Mouse (Mus musculus): ENCODE results near the gene Slc10a7.

DNA sequence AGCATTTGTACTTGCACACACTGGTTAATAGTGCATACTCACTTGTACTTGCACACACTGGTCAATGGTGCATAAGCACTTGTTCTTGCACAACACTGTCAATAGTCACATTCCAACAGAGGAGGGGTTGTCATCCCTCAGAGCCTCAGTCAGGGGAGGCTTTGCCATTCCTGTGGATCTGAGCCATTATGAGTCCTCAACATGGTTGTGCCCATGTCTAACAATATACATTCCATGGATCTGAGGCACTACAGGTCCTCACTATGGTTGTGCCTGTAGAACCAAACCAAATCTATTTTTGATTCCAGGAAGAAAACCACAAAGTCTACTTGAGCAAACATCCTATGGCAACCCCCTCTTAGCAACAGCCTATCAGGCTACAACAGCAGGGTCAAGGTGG is 250.0 kb downstream of the Slc10a7 start:
- TF ChIP-seq CTCF (IDR thresholded peaks at IDR 0.05; ENCODE audit: low read depth) (no peak), EP300 (IDR thresholded peaks at IDR 0.05; ENCODE audit: low read depth) (no peak)

All from liver, embryonic 14.5 days (tissue).